Mouse (Mus musculus) thymus, adult 2 months (tissue): Measurements from ENCODE around the gene Alyref.

Experiments used
- CTCF ChIP-seq: fragments of 200-500 bp; IDR thresholded peaks from 2 replicates; pipeline ENCODE4 v1.5.1; 2012; ENCODE audit warnings: mild to moderate bottlenecking, control low read depth, low read length, moderate library complexity, borderline replicate concordance; ENCODE audit not compliant: control insufficient read depth, poor library complexity, insufficient read depth; ENCODE audit errors: extremely low read depth
- POLR2A ChIP-seq: fragments of 200-500 bp; IDR thresholded peaks from 2 replicates; pipeline ENCODE4 v1.6.1; 2012; ENCODE audit warnings: mild to moderate bottlenecking, low read length, control low read depth, moderate library complexity; ENCODE audit not compliant: control insufficient read depth, poor library complexity, insufficient read depth; ENCODE audit errors: extremely low read depth

- no peak for TF ChIP-seq CTCF
- no peak for TF ChIP-seq POLR2A
Observed at GRCm38 (mm10) chr11:120575046-120575445, 23.1 kb downstream of the Alyref start.
